Mouse (Mus musculus): ENCODE measurements around the gene Ilf2.

GRCm38 (mm10) chr3:90505216-90505615 is 29.3 kb downstream of the Ilf2 start:
- TF ChIP-seq CTCF (IDR thresholded peaks at IDR 0.05) (no peak), EP300 (IDR thresholded peaks at IDR 0.05; ENCODE audit: insufficient read depth, low read depth, low read length) (no peak), POLR2A (IDR thresholded peaks at IDR 0.05; ENCODE audit: insufficient read depth, low read depth, low read length) (no peak)
